Mouse (Mus musculus): ENCODE results near the gene Atxn7l2. TPM values are rescaled to one million over a fixed set of nuclear protein-coding genes. Genes with fewer than 3 reads are reported as not detected.
"Not testable (repeated sequence)": the region's sequence is repeated elsewhere in the genome, so short reads cannot be mapped to it uniquely, and the experiment has no call there.

The Atxn7l2 gene
- polyA plus RNA-seq, 1 experiment: 2.7 TPM

DNA sequence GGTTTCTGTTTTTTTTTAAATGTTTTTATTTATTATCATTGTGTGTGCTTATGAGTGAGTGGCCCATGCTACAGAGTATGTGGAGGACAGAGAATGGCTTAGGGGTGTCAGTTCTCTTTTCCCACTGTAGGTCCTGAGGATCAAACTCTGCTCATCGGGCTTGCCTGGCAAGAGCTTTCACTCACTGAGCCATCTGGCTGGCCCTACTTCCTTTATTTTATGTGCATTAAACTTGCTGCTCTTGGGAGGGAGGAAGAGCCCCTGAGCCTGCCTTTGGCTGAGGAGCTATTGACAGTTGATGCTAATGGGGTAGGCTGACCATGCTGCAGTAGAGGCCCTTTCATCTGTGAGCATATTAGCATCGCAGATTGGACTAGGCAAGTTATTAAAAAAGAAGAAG, 36.1 kb upstream of the Atxn7l2 start:
- Histone ChIP-seq H3K27me3 (ENCODE audit: control insufficient read depth, insufficient read depth, insufficient read length) (peaks cover 7% of the 10 kb centered on the region), H3K79me2 (ENCODE audit: control insufficient read depth, insufficient read depth) (no peaks in the 10 kb centered on the region), H3K4me2 (ENCODE audit: low read depth) (no peak overlapping the region), H3ac (ENCODE audit: control insufficient read depth, insufficient read length) (no peak overlapping the region), H3K36me3 (ENCODE audit: control insufficient read depth, insufficient read depth) (no peaks in the 10 kb centered on the region), H3K4me3 (no peak overlapping the region)
- TF ChIP-seq TCF3 (IDR thresholded peaks at IDR 0.05; ENCODE audit: insufficient read length, low read depth): no peak
- no peak for TF ChIP-seq CEBPB (IDR thresholded peaks at IDR 0.05; ENCODE audit: insufficient read depth, poor library complexity, severe bottlenecking)
- TF ChIP-seq MYOG (IDR thresholded peaks at IDR 0.05; ENCODE audit: control insufficient read depth in 1 of 3, insufficient read depth in 1 of 3, insufficient read length in 2 of 3, low read depth in 2 of 3): no peak
- TF ChIP-seq E2F4 (IDR thresholded peaks at IDR 0.05; ENCODE audit: insufficient read depth): no peak
- no peak for TF ChIP-seq MAX (IDR thresholded peaks at IDR 0.05; ENCODE audit: low read depth)
- no peak for TF ChIP-seq TCF12 (IDR thresholded peaks at IDR 0.05; ENCODE audit: insufficient read depth, poor library complexity, severe bottlenecking)
- no peak for TF ChIP-seq USF1 (IDR thresholded peaks at IDR 0.05; ENCODE audit: low read depth)

- H3K4me2 ChIP-seq (ENCODE audit: low read depth): no peak overlapping the region
- no peak overlapping the region for H3K4me3 ChIP-seq
- TF ChIP-seq USF1 (IDR thresholded peaks at IDR 0.05; ENCODE audit: low read depth) (no peak), TCF12 (IDR thresholded peaks at IDR 0.05; ENCODE audit: insufficient read depth, poor library complexity, severe bottlenecking) (no peak), SRF (IDR thresholded peaks at IDR 0.05; ENCODE audit: control insufficient read depth, insufficient read length, low read depth) (no peak), TCF3 (IDR thresholded peaks at IDR 0.05; ENCODE audit: insufficient read length, low read depth) (no peak), E2F4 (IDR thresholded peaks at IDR 0.05; ENCODE audit: insufficient read depth) (no peak), MYOD1 (IDR thresholded peaks at IDR 0.05; ENCODE audit: control insufficient read depth in 1 of 3, insufficient read length in 2 of 3, low read depth in 2 of 3) (no peak), CEBPB (IDR thresholded peaks at IDR 0.05; ENCODE audit: insufficient read depth, poor library complexity, severe bottlenecking) (no peak), POLR2A (IDR thresholded peaks at IDR 0.05; ENCODE audit: insufficient read length, low read depth) (no peak), POLR2AphosphoS2 (IDR thresholded peaks at IDR 0.05; ENCODE audit: insufficient read length, low read depth) (no peak), MYOG (IDR thresholded peaks at IDR 0.05; ENCODE audit: control insufficient read depth in 1 of 3, insufficient read depth in 1 of 3, insufficient read length in 2 of 3, low read depth in 2 of 3) (no peak), MAX (IDR thresholded peaks at IDR 0.05; ENCODE audit: low read depth) (no peak), REST (IDR thresholded peaks at IDR 0.05; ENCODE audit: insufficient read depth, insufficient read length) (no peak)
- H3K27me3 ChIP-seq (ENCODE audit: control insufficient read depth, insufficient read depth, insufficient read length): peaks cover under 1% of the 10 kb centered on the region
- no peaks in the 10 kb centered on the region for H3K79me2 ChIP-seq (ENCODE audit: control insufficient read depth, insufficient read depth)
- H3ac ChIP-seq (ENCODE audit: control insufficient read depth, insufficient read length): no peak overlapping the region
- H3K36me3 ChIP-seq (ENCODE audit: control insufficient read depth, insufficient read depth): no peaks in the 10 kb centered on the region
Observed at GRCm38 (mm10) chr3:108241243-108241839, 30.6 kb upstream of the Atxn7l2 start.

GRCm38 (mm10) chr3:108237474-108238102, 26.9 kb upstream of the Atxn7l2 start:
- H3K4me2 ChIP-seq (ENCODE audit: low read depth); H3K79me2 ChIP-seq (ENCODE audit: control insufficient read depth, insufficient read depth); H3K36me3 ChIP-seq (ENCODE audit: control insufficient read depth, insufficient read depth); H3ac ChIP-seq (ENCODE audit: control insufficient read depth, insufficient read length); H3K27me3 ChIP-seq (ENCODE audit: control insufficient read depth, insufficient read depth, insufficient read length); H3K4me3 ChIP-seq: not testable (repeated sequence)

GRCm38 (mm10) chr3:108231646-108232045, 20.9 kb upstream of the Atxn7l2 start:
- Histone ChIP-seq H3K27me3 (ENCODE audit: control insufficient read depth, insufficient read depth, insufficient read length) (peaks cover 15% of the 10 kb centered on the region), H3K79me2 (ENCODE audit: control insufficient read depth, insufficient read depth) (no peaks in the 10 kb centered on the region), H3K4me2 (ENCODE audit: low read depth) (no peak overlapping the region), H3K4me3 (no peak overlapping the region), H3ac (ENCODE audit: control insufficient read depth, insufficient read length) (no peak overlapping the region), H3K36me3 (ENCODE audit: control insufficient read depth, insufficient read depth) (no peaks in the 10 kb centered on the region)
- no peak for TF ChIP-seq POLR2AphosphoS2 (IDR thresholded peaks at IDR 0.05; ENCODE audit: insufficient read length, low read depth)
- TF ChIP-seq TCF12 (IDR thresholded peaks at IDR 0.05; ENCODE audit: insufficient read depth, poor library complexity, severe bottlenecking): no peak
- no peak for TF ChIP-seq MAX (IDR thresholded peaks at IDR 0.05; ENCODE audit: low read depth)
- TF ChIP-seq USF1 (IDR thresholded peaks at IDR 0.05; ENCODE audit: low read depth): no peak
- TF ChIP-seq TCF3 (IDR thresholded peaks at IDR 0.05; ENCODE audit: insufficient read length, low read depth): no peak
- TF ChIP-seq CEBPB (IDR thresholded peaks at IDR 0.05; ENCODE audit: insufficient read depth, poor library complexity, severe bottlenecking): no peak
- no peak for TF ChIP-seq POLR2A (IDR thresholded peaks at IDR 0.05; ENCODE audit: insufficient read length, low read depth)
- TF ChIP-seq REST (IDR thresholded peaks at IDR 0.05; ENCODE audit: insufficient read depth, insufficient read length): no peak
- no peak for TF ChIP-seq E2F4 (IDR thresholded peaks at IDR 0.05; ENCODE audit: insufficient read depth)
- no peak for TF ChIP-seq MYOG (IDR thresholded peaks at IDR 0.05; ENCODE audit: control insufficient read depth in 1 of 3, insufficient read depth in 1 of 3, insufficient read length in 2 of 3, low read depth in 2 of 3)
- no peak for TF ChIP-seq MYOD1 (IDR thresholded peaks at IDR 0.05; ENCODE audit: control insufficient read depth in 1 of 3, insufficient read length in 2 of 3, low read depth in 2 of 3)
- no peak for TF ChIP-seq SRF (IDR thresholded peaks at IDR 0.05; ENCODE audit: control insufficient read depth, insufficient read length, low read depth)

GRCm38 (mm10) chr3:108227521-108227920, 16.8 kb upstream of the Atxn7l2 start:
- peaks cover 45% of the 10 kb centered on the region for H3K27me3 ChIP-seq (ENCODE audit: control insufficient read depth, insufficient read depth, insufficient read length)
- TF ChIP-seq MAX (IDR thresholded peaks at IDR 0.05; ENCODE audit: low read depth) (no peak), MYOD1 (IDR thresholded peaks at IDR 0.05; ENCODE audit: control insufficient read depth in 1 of 3, insufficient read length in 2 of 3, low read depth in 2 of 3) (no peak), SRF (IDR thresholded peaks at IDR 0.05; ENCODE audit: control insufficient read depth, insufficient read length, low read depth) (no peak)
- no peaks in the 10 kb centered on the region for H3K36me3 ChIP-seq (ENCODE audit: control insufficient read depth, insufficient read depth)
- H3K4me2 ChIP-seq (ENCODE audit: low read depth): no peak overlapping the region
- no peaks in the 10 kb centered on the region for H3K79me2 ChIP-seq (ENCODE audit: control insufficient read depth, insufficient read depth)
- H3ac ChIP-seq (ENCODE audit: control insufficient read depth, insufficient read length): no peak overlapping the region
- H3K4me3 ChIP-seq: no peak overlapping the region

Data from myocyte (in vitro differentiated cells).